Mouse (Mus musculus) CD4-positive naive resting alpha-beta T cell, adult 76 days (primary cell): ENCODE data around the gene Mslnl. TPM values are rescaled to one million over a fixed set of nuclear protein-coding genes. Genes with fewer than 3 reads are reported as not detected.

Experiments
- total RNA-seq: library from RNA; stranded (reverse); gene quantifications from one replicate; pipeline ENCODE4 v1.2.4, GENCODE M21; 2023

Mslnl gene
- not detected for total RNA-seq

GRCm38 (mm10) chr17:25735745-25736144 is at the start of gene Mslnl:
Gene Mslnl (plus strand): TSS chr17:25736042.

GRCm38 (mm10) chr17:25716711-25717637 is 18.9 kb upstream of the Mslnl start, which contains the start of gene Gng13:
Gene Gng13 (plus strand): TSS chr17:25717171.

GRCm38 (mm10) chr17:25727265-25728008 is 8.4 kb upstream of the Mslnl start, which contains the start of the genes Chtf18 and Rpusd1:
Gene Chtf18 (minus strand): TSS chr17:25727419.
Gene Rpusd1 (plus strand): TSS chr17:25727670.

GRCm38 (mm10) chr17:25754241-25754640 is 18.4 kb downstream of the Mslnl start, which contains the start of gene Msln:
Gene Msln (minus strand): TSS chr17:25754378.

GRCm38 (mm10) chr17:25773549-25774120 is 37.8 kb downstream of the Mslnl start, which contains the start of gene Narfl:
Gene Narfl (plus strand): TSS chr17:25773776.

GRCm38 (mm10) chr17:25785281-25785745 is 49.5 kb downstream of the Mslnl start, which contains the start of gene Haghl:
Gene Haghl (minus strand): TSS chr17:25785673.

GRCm38 (mm10) chr17:25786280-25786679 is 50.4 kb downstream of the Mslnl start, which contains the start of gene Ccdc78:
Gene Ccdc78 (plus strand): TSS chr17:25786580.

GRCm38 (mm10) chr17:25792615-25793014 is 56.8 kb downstream of the Mslnl start, which contains the start of gene Fam173a:
Gene Fam173a (minus strand): TSS chr17:25792901.

GRCm38 (mm10) chr17:25795609-25796092 is 59.8 kb downstream of the Mslnl start, which contains the start of gene AC134908.4:
Gene AC134908.4 (minus strand): TSS chr17:25795659.

GRCm38 (mm10) chr17:25796951-25797369 is 61.1 kb downstream of the Mslnl start, which contains the start of gene Metrn:
Gene Metrn (minus strand): TSS chr17:25797136.

Other genes with a start within 250 kb of the Mslnl start
- gene Sstr5, start 238.8 kb upstream of the Mslnl start, total RNA-seq = not detected
- not detected for gene Sox8, start 165.4 kb upstream of the Mslnl start, total RNA-seq
- gene Lmf1, start 157.0 kb upstream of the Mslnl start, total RNA-seq = 36.5 TPM
- not detected for gene Gng13, start 18.9 kb upstream of the Mslnl start, total RNA-seq
- gene Chtf18, start 8.6 kb upstream of the Mslnl start, total RNA-seq = 6.9 TPM
- 4.1 TPM for gene Rpusd1, start 8.4 kb upstream of the Mslnl start, total RNA-seq
- gene Msln, start 18.3 kb downstream of the Mslnl start, total RNA-seq = not detected
- gene Narfl, start 37.7 kb downstream of the Mslnl start, total RNA-seq = 20.5 TPM
- gene Haghl, start 49.6 kb downstream of the Mslnl start, total RNA-seq = 19.6 TPM
- gene Ccdc78, start 50.5 kb downstream of the Mslnl start, total RNA-seq = not detected
- 53.8 TPM for gene Fam173a, start 56.9 kb downstream of the Mslnl start, total RNA-seq
- not detected for gene AC134908.4, start 59.6 kb downstream of the Mslnl start, total RNA-seq
- 19.9 TPM for gene Metrn, start 61.1 kb downstream of the Mslnl start, total RNA-seq
- not detected for gene Fbxl16, start 73.0 kb downstream of the Mslnl start, total RNA-seq
- 16.9 TPM for gene Wdr24, start 87.6 kb downstream of the Mslnl start, total RNA-seq
- gene Jmjd8, start 92.8 kb downstream of the Mslnl start, total RNA-seq = 26.5 TPM
- gene Stub1, start 97.4 kb downstream of the Mslnl start, total RNA-seq = 49.0 TPM
- gene Rhbdl1, start 101.3 kb downstream of the Mslnl start, total RNA-seq = 5.6 TPM
- 13.2 TPM for gene Gm20683, start 105.7 kb downstream of the Mslnl start, total RNA-seq
- gene Rhot2, start 108.8 kb downstream of the Mslnl start, total RNA-seq = 66.5 TPM
- 27.2 TPM for gene Wdr90, start 125.5 kb downstream of the Mslnl start, total RNA-seq
- 6.3 TPM for gene Mcrip2, start 132.7 kb downstream of the Mslnl start, total RNA-seq
- gene Mettl26, start 139.0 kb downstream of the Mslnl start, total RNA-seq = 20.1 TPM
- gene Wfikkn1, start 144.8 kb downstream of the Mslnl start, total RNA-seq = 7.4 TPM
- 19.1 TPM for gene Rab40c, start 183.7 kb downstream of the Mslnl start, total RNA-seq
- 51.5 TPM for gene Pigq, start 208.9 kb downstream of the Mslnl start, total RNA-seq
- gene Nhlrc4, start 208.9 kb downstream of the Mslnl start, total RNA-seq = not detected
- gene A930017K11Rik, start 216.5 kb downstream of the Mslnl start, total RNA-seq = 0.21 TPM
- 33.7 TPM for gene Capn15, start 249.8 kb downstream of the Mslnl start, total RNA-seq